Mouse (Mus musculus) liver, adult 2 months (tissue): ENCODE results near the gene Snx19. TPM values are rescaled to one million over a fixed set of nuclear protein-coding genes. Genes with fewer than 3 reads are reported as not detected.

ENCODE experiments used
- DNase-seq: peaks from one replicate; pipeline ENCODE4 v3.0.0-alpha.2; 2011; ENCODE audit warnings: low read depth, low spot score; ENCODE audit errors: extremely low read depth
- H3K27ac ChIP-seq: fragments of 200-500 bp; replicated peaks from 2 replicates; pipeline ENCODE4 v1.5.1; 2012; ENCODE audit warnings: low read depth, mild to moderate bottlenecking, control low read depth, inconsistent platforms, low read length; ENCODE audit not compliant: insufficient read depth
- H3K27me3 ChIP-seq: fragments of 200-500 bp; 2 replicates; pipeline ENCODE4 v1.6.1; 2012; ENCODE audit warnings: mild to moderate bottlenecking, moderate library complexity, low read length, inconsistent platforms; ENCODE audit not compliant: control insufficient read depth, insufficient read depth
- H3K36me3 ChIP-seq: fragments of 200-500 bp; 2 replicates; pipeline ENCODE4 v1.6.1; 2012; ENCODE audit warnings: low read length, inconsistent platforms; ENCODE audit not compliant: control insufficient read depth, insufficient read depth
- H3K4me1 ChIP-seq: fragments of 200-500 bp; 2 replicates; pipeline ENCODE4 v1.6.1; 2011; ENCODE audit warnings: low read length; ENCODE audit not compliant: control insufficient read depth, insufficient read depth
- H3K4me3 ChIP-seq: fragments of 200-500 bp; 2 replicates; pipeline ENCODE4 v1.5.1; 2011; ENCODE audit warnings: low read depth, mild to moderate bottlenecking, control low read depth, low read length, moderate library complexity; ENCODE audit not compliant: insufficient read depth
- H3K79me2 ChIP-seq: fragments of 200-500 bp; 2 replicates; pipeline ENCODE4 v1.6.1; 2012; ENCODE audit warnings: inconsistent platforms, mild to moderate bottlenecking, low read length, moderate library complexity; ENCODE audit not compliant: control insufficient read depth, insufficient read depth
- H3K9ac ChIP-seq: fragments of 200-500 bp; 2 replicates; pipeline ENCODE4 v1.6.1; 2012; ENCODE audit warnings: low read depth, mild to moderate bottlenecking, control low read depth, inconsistent platforms, low read length
- CTCF ChIP-seq: fragments of 200-500 bp; IDR thresholded peaks from 2 replicates; pipeline ENCODE4 v1.5.1; 2011; ENCODE audit warnings: low read depth, low read length, control low read depth
- POLR2A ChIP-seq: fragments of 200-500 bp; IDR thresholded peaks from 2 replicates; pipeline ENCODE4 v1.6.1; 2011; ENCODE audit warnings: low read length, control low read depth; ENCODE audit not compliant: insufficient read depth; ENCODE audit errors: extremely low read depth
- WGBS: fragments of 180-500 bp; shearing (Covaris S2); methylation state at CpG from one replicate; pipeline ENCODE4 v1.1.7; 2018; 5-methylcytosine and 5-hydroxymethylcytosine counted together
- polyA plus RNA-seq: library from polyadenylated mRNA; depleted of rRNA; stranded (reverse); fragments of >200 nt; gene quantifications from 2 replicates; pipeline ENCODE4 v1.2.3, GENCODE M21; 2012
- total RNA-seq: library from RNA; depleted of rRNA; stranded (reverse); fragments of >200 nt; gene quantifications from 2 replicates; pipeline ENCODE4 v1.2.3, GENCODE M21; 2014

The Snx19 gene
- total and polyA plus RNA-seq, 2 experiments = 7.7 to 8.2 TPM

DNA sequence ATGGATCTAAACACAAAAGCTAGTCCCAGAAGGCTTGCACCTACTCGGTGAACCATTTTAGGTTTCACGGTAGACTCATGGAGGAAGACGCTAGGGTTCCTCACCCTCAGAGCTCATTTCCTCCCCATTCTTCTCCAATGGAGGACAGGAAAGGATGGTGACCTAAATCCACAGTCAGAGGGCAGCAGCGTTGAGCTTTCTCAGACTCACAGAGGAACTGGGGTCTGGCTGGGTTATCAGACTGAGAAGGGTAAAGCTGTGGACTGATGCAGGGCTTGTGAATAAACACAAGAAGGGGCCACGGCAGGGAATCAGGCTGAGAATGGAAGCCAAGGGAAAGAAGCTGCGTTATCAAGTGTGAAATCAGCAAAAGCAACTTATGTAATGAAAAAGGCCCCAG, 29.3 kb downstream of the Snx19 start:
- 74% methylated on average over 6 of the region's 6 CpGs for WGBS
- H3K4me3 ChIP-seq = no peak overlapping the region
- peaks cover 27% of the 10 kb centered on the region for H3K36me3 ChIP-seq
- no peaks in the 10 kb centered on the region for H3K79me2 ChIP-seq
- H3K9ac ChIP-seq = no peak overlapping the region
- DNase-seq = peak; percentile 2
- TF ChIP-seq CTCF (no peak), POLR2A (no peak)
- H3K4me1 ChIP-seq = peaks cover 2% of the 10 kb centered on the region; the same call in 1 of the 2 replicates
- H3K27me3 ChIP-seq = no peaks in the 10 kb centered on the region
- H3K27ac ChIP-seq = no peak overlapping the region

- no peak overlapping the region for H3K27ac ChIP-seq
- H3K36me3 ChIP-seq = peaks cover 49% of the 10 kb centered on the region
- no peak for TF ChIP-seq CTCF
- TF ChIP-seq POLR2A = no peak
- no peaks in the 10 kb centered on the region for H3K79me2 ChIP-seq
- no peak overlapping the region for H3K4me3 ChIP-seq
- H3K9ac ChIP-seq = no peak overlapping the region
- WGBS = 88% methylated on average over 8 of the region's 8 CpGs
- no peak for DNase-seq
- H3K4me1 ChIP-seq = no peaks in the 10 kb centered on the region
- no peaks in the 10 kb centered on the region for H3K27me3 ChIP-seq
Measured at GRCm38 (mm10) chr9:30460501-30460900, 33.6 kb downstream of the Snx19 start.

- TF ChIP-seq POLR2A (no peak), CTCF (no peak)
- H3K36me3 ChIP-seq = peaks cover 47% of the 10 kb centered on the region
- H3K27me3 ChIP-seq = no peaks in the 10 kb centered on the region
- no peak overlapping the region for H3K4me3 ChIP-seq
- no peak overlapping the region for H3K9ac ChIP-seq
- no peak overlapping the region for H3K27ac ChIP-seq
- 79% methylated on average over 4 of the region's 4 CpGs for whole genome bisulfite sequencing
- H3K4me1 ChIP-seq = no peaks in the 10 kb centered on the region
- no peaks in the 10 kb centered on the region for H3K79me2 ChIP-seq
- DNase-seq = no peak
Measured at GRCm38 (mm10) chr9:30464661-30465060, 37.8 kb downstream of the Snx19 start.

DNA sequence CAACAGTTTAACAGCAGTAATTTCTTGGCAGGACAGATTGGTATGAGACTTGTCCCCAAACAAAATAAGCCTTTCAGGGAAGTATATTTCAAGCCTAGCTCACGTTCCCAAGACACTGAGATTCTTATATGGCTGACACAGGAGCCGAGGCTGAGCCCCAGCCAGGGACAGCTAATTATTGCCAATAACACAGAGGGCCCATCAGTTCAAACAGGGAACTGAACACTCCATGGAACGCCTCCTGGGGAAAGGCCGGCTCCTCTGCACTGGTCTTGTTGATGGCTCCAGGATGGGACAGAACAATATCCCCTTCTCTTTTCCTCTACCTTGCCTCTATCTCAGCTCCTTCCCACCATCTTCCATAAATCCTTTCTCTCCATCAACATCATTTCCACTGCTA, 53.1 kb downstream of the Snx19 start:
- Histone ChIP-seq H3K79me2 (no peaks in the 10 kb centered on the region), H3K27ac (no peak overlapping the region), H3K9ac (no peak overlapping the region), H3K36me3 (no peaks in the 10 kb centered on the region), H3K27me3 (no peaks in the 10 kb centered on the region), H3K4me1 (no peaks in the 10 kb centered on the region), H3K4me3 (no peak overlapping the region)
- WGBS = 55% methylated on average over 4 of the region's 4 CpGs
- no peak for DNase-seq
- TF ChIP-seq POLR2A (no peak), CTCF (no peak)

DNA sequence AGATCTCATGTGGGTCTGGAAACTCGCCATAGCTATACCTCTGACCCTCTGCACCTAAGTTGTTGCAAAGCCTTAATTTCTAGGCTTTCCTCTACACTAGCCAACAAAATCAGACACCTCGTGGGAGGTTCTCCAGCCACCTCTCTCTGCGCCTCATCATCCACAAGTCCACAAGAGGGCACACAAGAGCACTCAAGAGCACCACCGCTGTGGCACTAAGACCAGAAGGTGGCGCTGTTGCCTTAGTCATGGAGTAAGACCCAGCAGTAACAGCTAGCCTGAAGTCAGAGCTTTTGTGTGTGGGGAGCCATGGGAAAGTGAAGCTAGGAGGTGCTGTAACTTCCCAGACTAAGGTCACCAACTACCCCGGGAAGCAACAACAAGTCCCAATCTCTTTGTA, 53.6 kb downstream of the Snx19 start:
- Histone ChIP-seq H3K27ac (no peak overlapping the region), H3K4me1 (no peaks in the 10 kb centered on the region), H3K27me3 (no peaks in the 10 kb centered on the region), H3K9ac (no peak overlapping the region), H3K36me3 (no peaks in the 10 kb centered on the region), H3K4me3 (no peak overlapping the region; the same call in 1 of the 2 replicates), H3K79me2 (no peaks in the 10 kb centered on the region)
- DNase-seq = peak; percentile 78
- WGBS = 2% methylated on average over 6 of the region's 6 CpGs
- peak; percentile 100 for TF ChIP-seq CTCF
- TF ChIP-seq POLR2A = no peak

GRCm38 (mm10) chr9:30482116-30482515, 55.2 kb downstream of the Snx19 start:
- no peak for DNase-seq
- no peaks in the 10 kb centered on the region for H3K4me1 ChIP-seq
- no peaks in the 10 kb centered on the region for H3K27me3 ChIP-seq
- H3K79me2 ChIP-seq = no peaks in the 10 kb centered on the region
- 88% methylated on average over 4 of the region's 4 CpGs for WGBS
- no peak overlapping the region for H3K27ac ChIP-seq
- no peak overlapping the region for H3K9ac ChIP-seq
- no peaks in the 10 kb centered on the region for H3K36me3 ChIP-seq
- no peak for TF ChIP-seq POLR2A
- TF ChIP-seq CTCF = no peak
- H3K4me3 ChIP-seq = no peak overlapping the region
